Mouse (Mus musculus) hindbrain, embryonic 13.5 days (tissue): Measurements from ENCODE around the gene Il1a. TPM values are rescaled to one million over a fixed set of nuclear protein-coding genes. Genes with fewer than 3 reads are reported as not detected.

Experiments
- ATAC-seq: fragments of 200-750 bp; cut with Nextera tagmentation; 2 replicates; pipeline ENCODE4 v1.8.0; 2017; ENCODE audit warnings: moderate TSS enrichment; ENCODE audit not compliant: low FRiP score
- H3K27ac ChIP-seq: fragments of 300-500 bp; sonication (generic); 2 replicates; pipeline ENCODE4 v1.5.1; 2015; ENCODE audit warnings: inconsistent platforms, mild to moderate bottlenecking, moderate library complexity
- H3K27me3 ChIP-seq: fragments of 300-500 bp; sonication (generic); 2 replicates; pipeline ENCODE4 v1.6.1; 2015; ENCODE audit warnings: mild to moderate bottlenecking, inconsistent platforms
- H3K36me3 ChIP-seq: fragments of 300-500 bp; sonication (generic); 2 replicates; pipeline ENCODE4 v1.6.1; 2015; ENCODE audit warnings: mild to moderate bottlenecking, inconsistent platforms
- H3K4me1 ChIP-seq: fragments of 300-500 bp; sonication (generic); replicated peaks from 2 replicates; pipeline ENCODE4 v1.6.1; 2015; ENCODE audit warnings: inconsistent platforms
- H3K4me2 ChIP-seq: fragments of 300-500 bp; sonication (generic); 2 replicates; pipeline ENCODE4 v1.6.1; 2015; ENCODE audit warnings: inconsistent platforms, mild to moderate bottlenecking, moderate library complexity
- H3K4me3 ChIP-seq: fragments of 300-500 bp; sonication (generic); 2 replicates; pipeline ENCODE4 v1.5.1; 2015; ENCODE audit warnings: mild to moderate bottlenecking, inconsistent platforms
- H3K9ac ChIP-seq: fragments of 300-500 bp; sonication (generic); 2 replicates; pipeline ENCODE4 v1.6.1; 2015; ENCODE audit warnings: mild to moderate bottlenecking, inconsistent platforms
- H3K9me3 ChIP-seq: fragments of 300-500 bp; sonication (generic); 2 replicates; pipeline ENCODE4 v1.6.1; 2016; ENCODE audit warnings: inconsistent platforms
- WGBS: fragments of 180-500 bp; shearing (Covaris S2); methylation state at CpG from one replicate; pipeline ENCODE4 v1.1.7; 2015; 5-methylcytosine and 5-hydroxymethylcytosine counted together
- polyA plus RNA-seq: library from polyadenylated mRNA; unstranded; fragments of >200 nt; fragmentation: Nextera tagmentation; extraction: Ambion mirVana; gene quantifications from 2 replicates; pipeline ENCODE4 v1.2.1, GENCODE M21; 2015

Gene Il1a
- polyA plus RNA-seq = 0.26 and 0.43 TPM in 2 replicates

- no peak for ATAC-seq
- Histone ChIP-seq H3K27me3 (no peaks in the 10 kb centered on the region), H3K27ac (no peak within 1 kb of the TSS), H3K9ac (no peak within 1 kb of the TSS), H3K4me3 (no peak within 1 kb of the TSS), H3K4me1 (no peaks in the 10 kb centered on the region), H3K9me3 (no peaks in the 10 kb centered on the region), H3K4me2 (no peak within 1 kb of the TSS), H3K36me3 (no peaks in the 10 kb centered on the region)
- WGBS = 89% methylated on average over 7 of the region's 7 CpGs
Observed at GRCm38 (mm10) chr2:129309836-129310235, at the start of gene Il1a. Il1a (minus strand) TSS chr2:129309972.

- 74% methylated on average over 6 of the region's 6 CpGs for WGBS
- Histone ChIP-seq H3K4me2 (no peak overlapping the region), H3K4me1 (0 out of 2 replicates have a peak, but pooled peaks cover 3% of the 10 kb centered on the region), H3K36me3 (no peaks in the 10 kb centered on the region), H3K4me3 (no peak overlapping the region), H3K27me3 (no peaks in the 10 kb centered on the region), H3K27ac (no peak overlapping the region), H3K9me3 (no peaks in the 10 kb centered on the region), H3K9ac (no peak overlapping the region)
- ATAC-seq = no peak
Observed at GRCm38 (mm10) chr2:129338138-129338621, 28.4 kb upstream of the Il1a start.

GRCm38 (mm10) chr2:129333471-129333870, 23.7 kb upstream of the Il1a start:
- Histone ChIP-seq H3K27me3 (no peaks in the 10 kb centered on the region), H3K4me2 (no peak overlapping the region), H3K4me1 (0 out of 2 replicates have a peak, but pooled peaks cover 3% of the 10 kb centered on the region), H3K4me3 (no peak overlapping the region), H3K9me3 (no peaks in the 10 kb centered on the region), H3K27ac (no peak overlapping the region), H3K9ac (no peak overlapping the region), H3K36me3 (no peaks in the 10 kb centered on the region)
- WGBS = 62% methylated on average over 4 of the region's 4 CpGs
- ATAC-seq = no peak

GRCm38 (mm10) chr2:129330540-129330939, 20.8 kb upstream of the Il1a start:
- ATAC-seq = no peak
- 89% methylated on average over 13 of the region's 13 CpGs for WGBS
- H3K4me3 ChIP-seq = no peak overlapping the region

GRCm38 (mm10) chr2:129330024-129330423, 20.3 kb upstream of the Il1a start:
- 74% methylated on average over 7 of the region's 7 CpGs for WGBS
- Histone ChIP-seq H3K9me3 (no peaks in the 10 kb centered on the region), H3K27ac (no peak overlapping the region), H3K4me2 (no peak overlapping the region), H3K27me3 (no peaks in the 10 kb centered on the region), H3K9ac (no peak overlapping the region), H3K36me3 (no peaks in the 10 kb centered on the region), H3K4me1 (0 out of 2 replicates have a peak, but pooled peaks cover 3% of the 10 kb centered on the region), H3K4me3 (no peak overlapping the region)
- no peak for ATAC-seq

More at GRCm38 (mm10) chr2:129330540-129330939, 20.8 kb upstream of the Il1a start:
- H3K36me3 ChIP-seq = no peaks in the 10 kb centered on the region
- no peak overlapping the region for H3K4me2 ChIP-seq
- 0 out of 2 replicates have a peak, but pooled peaks cover 3% of the 10 kb centered on the region for H3K4me1 ChIP-seq
- H3K9me3 ChIP-seq = no peaks in the 10 kb centered on the region
- no peaks in the 10 kb centered on the region for H3K27me3 ChIP-seq
- no peak overlapping the region for H3K27ac ChIP-seq
- no peak overlapping the region for H3K9ac ChIP-seq

- no peak overlapping the region for H3K27ac ChIP-seq
- H3K4me2 ChIP-seq = no peak overlapping the region
- H3K4me3 ChIP-seq = no peak overlapping the region
- H3K9me3 ChIP-seq = no peaks in the 10 kb centered on the region
- H3K9ac ChIP-seq = no peak overlapping the region
- H3K27me3 ChIP-seq = no peaks in the 10 kb centered on the region
- ATAC-seq = no peak
- H3K4me1 ChIP-seq = no peaks in the 10 kb centered on the region
- H3K36me3 ChIP-seq = no peaks in the 10 kb centered on the region
- WGBS = 93% methylated on average over 4 of the region's 4 CpGs
Observed at GRCm38 (mm10) chr2:129328238-129328637, 18.5 kb upstream of the Il1a start.

- WGBS = 79% methylated on average over 3 of the region's 3 CpGs
- no peak for ATAC-seq
- Histone ChIP-seq H3K9me3 (no peaks in the 10 kb centered on the region), H3K36me3 (no peaks in the 10 kb centered on the region), H3K27ac (no peak overlapping the region), H3K4me1 (no peaks in the 10 kb centered on the region), H3K9ac (no peak overlapping the region), H3K4me3 (no peak overlapping the region), H3K4me2 (no peak overlapping the region), H3K27me3 (no peaks in the 10 kb centered on the region)
Observed at GRCm38 (mm10) chr2:129324216-129324615, 14.4 kb upstream of the Il1a start.

GRCm38 (mm10) chr2:129322117-129322635, 12.4 kb upstream of the Il1a start:
- Histone ChIP-seq H3K4me2 (no peak overlapping the region), H3K36me3 (no peaks in the 10 kb centered on the region)
- 66% methylated on average over 1 of the region's 1 CpGs for WGBS

GRCm38 (mm10) chr2:129320033-129320605, 10.3 kb upstream of the Il1a start:
- Histone ChIP-seq H3K27ac (no peak overlapping the region), H3K4me1 (no peaks in the 10 kb centered on the region), H3K9me3 (no peaks in the 10 kb centered on the region), H3K4me2 (no peak overlapping the region), H3K9ac (no peak overlapping the region), H3K27me3 (no peaks in the 10 kb centered on the region), H3K36me3 (no peaks in the 10 kb centered on the region), H3K4me3 (no peak overlapping the region)
- ATAC-seq = no peak
- 89% methylated on average over 8 of the region's 8 CpGs for WGBS

More at GRCm38 (mm10) chr2:129322117-129322635, 12.4 kb upstream of the Il1a start:
- Histone ChIP-seq H3K27me3 (no peaks in the 10 kb centered on the region), H3K4me3 (no peak overlapping the region), H3K9ac (no peak overlapping the region), H3K27ac (no peak overlapping the region), H3K4me1 (no peaks in the 10 kb centered on the region), H3K9me3 (no peaks in the 10 kb centered on the region)
- no peak for ATAC-seq

- no peak overlapping the region for H3K4me2 ChIP-seq
- H3K4me1 ChIP-seq = no peaks in the 10 kb centered on the region
- H3K9me3 ChIP-seq = no peaks in the 10 kb centered on the region
- 88% methylated on average over 4 of the region's 4 CpGs for WGBS
- H3K9ac ChIP-seq = no peak overlapping the region
- H3K27ac ChIP-seq = no peak overlapping the region
- H3K27me3 ChIP-seq = no peaks in the 10 kb centered on the region
- no peaks in the 10 kb centered on the region for H3K36me3 ChIP-seq
- ATAC-seq = no peak
- H3K4me3 ChIP-seq = no peak overlapping the region
Observed at GRCm38 (mm10) chr2:129315831-129316230, 6.1 kb upstream of the Il1a start.

GRCm38 (mm10) chr2:129314880-129315279, 5.1 kb upstream of the Il1a start:
- Histone ChIP-seq H3K4me1 (no peaks in the 10 kb centered on the region), H3K9me3 (no peaks in the 10 kb centered on the region), H3K36me3 (no peaks in the 10 kb centered on the region), H3K9ac (no peak overlapping the region), H3K4me2 (no peak overlapping the region), H3K27ac (no peak overlapping the region), H3K27me3 (no peaks in the 10 kb centered on the region), H3K4me3 (no peak overlapping the region)
- 86% methylated on average over 6 of the region's 6 CpGs for WGBS
- no peak for ATAC-seq

GRCm38 (mm10) chr2:129313934-129314333, 4.2 kb upstream of the Il1a start:
- no peak overlapping the region for H3K27ac ChIP-seq
- H3K9me3 ChIP-seq = no peaks in the 10 kb centered on the region
- no peak overlapping the region for H3K9ac ChIP-seq
- H3K4me3 ChIP-seq = no peak overlapping the region
- WGBS = 95% methylated on average over 1 of the region's 1 CpGs
- H3K4me1 ChIP-seq = no peaks in the 10 kb centered on the region
- ATAC-seq = no peak
- no peak overlapping the region for H3K4me2 ChIP-seq
- no peaks in the 10 kb centered on the region for H3K27me3 ChIP-seq
- H3K36me3 ChIP-seq = no peaks in the 10 kb centered on the region

GRCm38 (mm10) chr2:129306020-129306419, 3.8 kb downstream of the Il1a start:
- 77% methylated on average over 4 of the region's 4 CpGs for WGBS
- H3K4me2 ChIP-seq = no peak overlapping the region
- ATAC-seq = no peak
- H3K9me3 ChIP-seq = no peaks in the 10 kb centered on the region
- H3K4me3 ChIP-seq = no peak overlapping the region
- no peaks in the 10 kb centered on the region for H3K27me3 ChIP-seq
- no peak overlapping the region for H3K27ac ChIP-seq
- no peaks in the 10 kb centered on the region for H3K4me1 ChIP-seq
- H3K36me3 ChIP-seq = no peaks in the 10 kb centered on the region
- no peak overlapping the region for H3K9ac ChIP-seq
